Mouse (Mus musculus) embryonic facial prominence, embryonic 11.5 days (tissue): ENCODE results near the gene Rabep2. TPM values are rescaled to one million over a fixed set of nuclear protein-coding genes. Genes with fewer than 3 reads are reported as not detected.

Experiments
- ATAC-seq: fragments of 200-750 bp; cut with Nextera tagmentation; replicated peaks from 2 replicates; pipeline ENCODE4 v1.8.0; 2017; ENCODE audit warnings: low read depth; ENCODE audit not compliant: insufficient number of reproducible peaks, low FRiP score, low TSS enrichment
- DNase-seq: peaks from one replicate; pipeline ENCODE4 v3.0.0-alpha.2; 2015; ENCODE audit warnings: low spot score
- H3K27ac ChIP-seq: fragments of 300-500 bp; sonication (generic); replicated peaks from 2 replicates; pipeline ENCODE4 v1.5.1; 2014; ENCODE audit warnings: mild to moderate bottlenecking, low read depth, low read length, control low read depth
- H3K27me3 ChIP-seq: fragments of 300-500 bp; sonication (generic); 2 replicates; pipeline ENCODE4 v1.6.1; 2014; ENCODE audit warnings: mild to moderate bottlenecking, low read length, moderate library complexity, mixed read lengths; ENCODE audit not compliant: control insufficient read depth, insufficient read depth
- H3K36me3 ChIP-seq: fragments of 300-500 bp; sonication (generic); replicated peaks from 2 replicates; pipeline ENCODE4 v1.6.1; 2014; ENCODE audit warnings: low read depth, mild to moderate bottlenecking, low read length, moderate library complexity, mixed read lengths; ENCODE audit not compliant: control insufficient read depth, insufficient read depth
- H3K4me1 ChIP-seq: fragments of 300-500 bp; sonication (generic); 2 replicates; pipeline ENCODE4 v1.6.1; 2014; ENCODE audit warnings: low read length, mixed read lengths; ENCODE audit not compliant: control insufficient read depth, insufficient read depth
- H3K4me2 ChIP-seq: fragments of 300-500 bp; sonication (generic); 2 replicates; pipeline ENCODE4 v1.6.1; 2014; ENCODE audit warnings: low read depth, mild to moderate bottlenecking, control low read depth, low read length, moderate library complexity
- H3K4me3 ChIP-seq: fragments of 300-500 bp; sonication (generic); 2 replicates; pipeline ENCODE4 v1.5.1; 2014; ENCODE audit warnings: low read depth, low read length, control low read depth
- H3K9ac ChIP-seq: fragments of 300-500 bp; sonication (generic); replicated peaks from 2 replicates; pipeline ENCODE4 v1.6.1; 2014; ENCODE audit warnings: mild to moderate bottlenecking, control low read depth, low read length
- H3K9me3 ChIP-seq: fragments of 300-500 bp; sonication (generic); replicated peaks from 2 replicates; pipeline ENCODE4 v1.6.1; 2016; ENCODE audit warnings: mild to moderate bottlenecking, low read length, inconsistent platforms, mixed read lengths; ENCODE audit not compliant: control insufficient read depth
- WGBS: fragments of 180-500 bp; shearing (Covaris S2); extraction: QIAGEN DNeasy Blood & Tissue Kit; methylation state at CpG from one replicate; pipeline ENCODE4 v1.1.7; 2014; 5-methylcytosine and 5-hydroxymethylcytosine counted together
- polyA plus RNA-seq: library from polyadenylated mRNA; unstranded; fragments of >200 nt; fragmentation: Nextera tagmentation; extraction: Ambion mirVana; gene quantifications from 2 replicates; pipeline ENCODE4 v1.2.1, GENCODE M21; 2014

Gene Rabep2
- polyA plus RNA-seq, 1 experiment from 2014 or later: 18.6 TPM

DNA sequence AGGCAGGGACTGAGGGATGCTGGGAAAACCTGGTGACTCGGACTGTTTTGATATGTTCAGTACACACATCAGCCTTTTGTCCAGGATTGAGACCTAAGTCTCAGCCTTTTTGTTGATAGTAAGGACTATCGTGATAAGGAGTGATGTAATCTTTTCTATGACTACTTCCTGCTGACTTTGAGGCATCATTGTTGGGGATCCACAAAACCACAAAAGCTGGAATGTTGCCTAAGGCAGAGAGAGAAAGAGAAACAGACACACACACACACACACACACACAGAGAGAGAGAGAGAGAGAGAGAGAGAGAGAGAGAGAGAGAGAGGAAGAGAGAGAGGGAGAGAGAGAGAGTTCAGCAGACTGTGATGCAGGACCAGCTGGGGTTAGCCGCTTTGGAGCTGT is 10.1 kb upstream of the Rabep2 start:
- Histone ChIP-seq H3K4me2 (no peak overlapping the region), H3K4me3 (no peak overlapping the region), H3K9ac (no peak overlapping the region), H3K27ac (no peak overlapping the region), H3K9me3 (no peaks in the 10 kb centered on the region), H3K4me1 (no peaks in the 10 kb centered on the region), H3K27me3 (no peaks in the 10 kb centered on the region), H3K36me3 (no peaks in the 10 kb centered on the region)
- no peak for DNase-seq
- no peak for ATAC-seq
- WGBS: 80% methylated on average over 3 of the region's 3 CpGs

DNA sequence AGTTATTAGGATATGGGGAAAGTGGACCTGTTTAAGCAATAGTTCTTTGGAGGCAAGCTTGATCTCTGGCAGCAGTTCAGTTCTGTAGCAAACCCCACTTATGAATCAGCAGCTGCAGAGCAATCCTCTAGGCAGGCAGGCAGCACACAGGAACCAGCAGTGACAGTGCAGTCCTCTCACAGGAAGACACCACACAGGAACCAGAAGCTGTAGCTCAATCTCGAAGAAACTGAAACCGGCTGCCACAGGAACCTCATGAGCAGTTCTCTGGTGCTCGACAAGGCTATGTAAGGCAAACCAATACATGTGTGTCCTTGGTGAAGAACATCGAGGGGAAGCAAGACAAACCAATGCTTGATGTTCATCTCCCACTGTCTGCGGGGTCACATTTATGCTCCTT is 6.8 kb upstream of the Rabep2 start:
- no peak for DNase-seq
- Histone ChIP-seq H3K4me2 (no peak overlapping the region), H3K36me3 (no peaks in the 10 kb centered on the region), H3K27ac (no peak overlapping the region), H3K4me1 (no peaks in the 10 kb centered on the region), H3K9ac (no peak overlapping the region), H3K27me3 (no peaks in the 10 kb centered on the region), H3K4me3 (no peak overlapping the region), H3K9me3 (no peaks in the 10 kb centered on the region)
- 88% methylated on average over 5 of the region's 5 CpGs for WGBS
- ATAC-seq: no peak

DNA sequence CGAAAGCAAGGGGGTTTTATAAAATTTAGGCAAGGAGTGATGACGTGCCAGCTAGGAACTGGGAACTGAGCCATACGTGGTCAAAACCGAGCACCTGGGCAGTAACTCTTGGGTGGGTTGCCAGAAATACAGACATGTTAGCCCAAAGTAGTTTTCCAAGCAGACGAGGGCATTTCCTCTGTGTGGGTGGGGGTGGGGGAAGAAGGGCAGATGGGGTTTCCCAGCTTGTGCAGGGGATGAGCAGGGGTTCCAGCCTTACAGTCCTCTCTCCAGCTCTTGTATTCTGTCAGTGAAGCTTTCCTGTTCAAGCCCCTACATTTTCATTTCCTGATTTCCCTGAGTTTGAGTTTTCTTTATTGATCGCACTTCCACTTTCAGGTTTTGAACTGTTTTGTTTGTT is 4.4 kb upstream of the Rabep2 start:
- no peak for DNase-seq
- Histone ChIP-seq H3K4me1 (no peaks in the 10 kb centered on the region; the same call in 1 of the 2 replicates), H3K27me3 (no peaks in the 10 kb centered on the region), H3K9ac (no peak overlapping the region), H3K9me3 (no peaks in the 10 kb centered on the region), H3K4me3 (no peak overlapping the region), H3K36me3 (no peaks in the 10 kb centered on the region), H3K4me2 (no peak overlapping the region), H3K27ac (no peak overlapping the region)
- WGBS: 88% methylated on average over 6 of the region's 6 CpGs
- no peak for ATAC-seq

DNA sequence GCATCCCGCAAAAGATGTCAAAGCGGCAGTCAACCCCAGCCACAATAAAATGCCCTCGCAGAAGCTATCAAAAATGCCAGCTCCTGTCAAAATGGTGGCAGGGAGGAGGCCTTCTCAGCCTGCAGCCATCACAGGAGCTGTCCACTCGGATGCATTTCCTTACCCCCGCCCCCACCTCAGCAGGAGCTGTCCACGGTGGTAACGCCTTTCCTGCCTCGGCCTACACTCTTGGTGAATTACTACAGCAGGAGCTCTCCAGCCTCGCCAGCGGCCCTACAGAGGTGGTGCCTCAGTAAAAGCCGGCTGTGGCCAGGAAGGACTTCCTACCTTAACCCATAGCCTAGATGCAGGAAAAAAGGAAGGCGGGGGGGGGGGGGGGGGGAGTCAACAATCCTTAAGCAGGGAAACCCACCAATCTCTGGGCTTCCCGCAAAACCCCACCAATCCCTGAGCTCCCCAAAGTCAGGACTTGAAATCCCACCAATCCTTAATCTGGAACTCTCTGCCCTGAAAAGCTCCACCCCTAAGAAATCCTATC is 1.2 kb upstream of the Rabep2 start:
- no peaks in the 10 kb centered on the region for H3K27me3 ChIP-seq
- no peak overlapping the region for H3K27ac ChIP-seq
- no peak overlapping the region for H3K4me3 ChIP-seq
- DNase-seq: peak; percentile 18
- H3K4me1 ChIP-seq: peaks cover 5% of the 10 kb centered on the region; the same call in 1 of the 2 replicates
- no peak overlapping the region for H3K4me2 ChIP-seq
- 48% methylated on average over 13 of the region's 13 CpGs for WGBS
- no peaks in the 10 kb centered on the region for H3K36me3 ChIP-seq
- no peak overlapping the region for H3K9ac ChIP-seq
- no peaks in the 10 kb centered on the region for H3K9me3 ChIP-seq
- no peak for ATAC-seq

DNA sequence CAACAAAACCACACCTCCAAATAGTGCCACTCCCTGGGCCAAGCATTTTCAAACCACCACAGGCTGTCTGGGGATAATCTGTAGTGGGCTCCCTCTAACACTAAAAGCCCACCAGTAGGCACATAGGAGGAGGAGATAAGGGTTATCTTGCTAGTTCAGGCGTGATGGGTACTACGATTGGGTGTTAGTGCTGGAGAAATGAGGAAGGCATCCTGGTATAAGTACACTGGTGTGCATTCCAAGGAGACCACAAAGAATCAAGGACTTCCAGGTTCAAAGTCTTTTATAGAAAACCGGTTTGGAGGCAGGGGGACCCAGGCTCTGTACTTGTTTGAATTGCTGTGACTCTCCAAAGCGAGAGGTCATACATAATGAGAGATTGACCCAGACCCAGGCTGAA is 405 bp upstream of the Rabep2 start:
- Histone ChIP-seq H3K4me2 (peak overlapping the region; percentile 65), H3K36me3 (no peaks in the 10 kb centered on the region), H3K9ac (peak overlapping the region; percentile 80), H3K27me3 (no peaks in the 10 kb centered on the region), H3K4me3 (peak overlapping the region; percentile 76), H3K4me1 (peaks cover 5% of the 10 kb centered on the region; the same call in 1 of the 2 replicates), H3K9me3 (no peaks in the 10 kb centered on the region), H3K27ac (peak overlapping the region; percentile 87)
- no peak for DNase-seq
- peak; percentile 19 for ATAC-seq
- WGBS: 20% methylated on average over 4 of the region's 4 CpGs

DNA sequence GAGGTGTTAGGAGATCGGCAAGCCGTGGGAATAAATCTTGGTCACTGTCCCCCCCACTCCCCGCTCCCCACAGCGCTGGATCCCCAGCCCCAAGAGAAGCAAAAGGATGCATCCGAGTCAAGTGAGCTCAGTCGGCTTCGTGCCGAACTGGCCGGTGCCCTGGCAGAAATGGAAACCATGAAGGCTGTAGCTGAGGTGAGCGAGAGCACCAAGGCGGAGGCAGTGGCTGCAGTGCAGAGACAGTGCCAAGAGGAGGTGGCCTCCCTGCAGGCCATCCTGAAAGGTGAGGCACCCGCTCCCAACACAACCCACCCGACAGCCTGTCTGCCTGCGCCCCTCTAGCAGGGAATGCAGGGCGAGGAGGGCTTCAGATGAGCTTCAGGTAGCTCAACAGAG is 942 bp downstream of the Rabep2 start:
- H3K4me1 ChIP-seq: peaks cover 5% of the 10 kb centered on the region; the same call in 1 of the 2 replicates
- ATAC-seq (peak; percentile 10; the same call in 1 of the 2 replicates), DNase-seq (no peak)
- H3K4me2 ChIP-seq: peak overlapping the region; percentile 65
- peak overlapping the region; percentile 76 for H3K4me3 ChIP-seq
- no peaks in the 10 kb centered on the region for H3K36me3 ChIP-seq
- WGBS: 32% methylated on average over 15 of the region's 15 CpGs
- no peaks in the 10 kb centered on the region for H3K27me3 ChIP-seq
- H3K27ac ChIP-seq: no peak overlapping the region
- no peaks in the 10 kb centered on the region for H3K9me3 ChIP-seq
- peak overlapping the region; percentile 80 for H3K9ac ChIP-seq

DNA sequence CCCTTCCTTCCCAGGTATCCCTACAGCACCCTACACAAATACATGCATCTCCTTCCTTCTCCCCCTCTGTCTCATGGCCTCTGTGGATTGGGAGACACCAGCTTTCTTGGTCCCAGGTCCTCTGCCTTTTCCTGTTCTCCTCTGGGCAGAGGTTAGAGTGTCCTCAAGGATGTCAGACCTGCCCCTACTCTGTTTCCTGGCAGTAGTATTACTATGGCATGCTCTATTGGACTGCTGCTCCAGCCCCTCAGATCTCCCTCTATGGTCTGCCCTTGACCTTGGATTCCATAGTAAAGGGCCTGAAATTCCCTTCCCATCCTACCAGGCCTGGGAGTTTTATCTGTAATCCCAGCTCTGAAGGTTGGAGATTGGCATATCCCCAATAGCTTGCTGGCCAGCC is 1.6 kb downstream of the Rabep2 start:
- H3K4me2 ChIP-seq: no peak overlapping the region
- H3K36me3 ChIP-seq: no peaks in the 10 kb centered on the region
- H3K4me3 ChIP-seq: no peak overlapping the region
- DNase-seq: no peak
- H3K9me3 ChIP-seq: no peaks in the 10 kb centered on the region
- no peak overlapping the region for H3K27ac ChIP-seq
- H3K4me1 ChIP-seq: peaks cover 5% of the 10 kb centered on the region; the same call in 1 of the 2 replicates
- H3K27me3 ChIP-seq: no peaks in the 10 kb centered on the region
- no peak overlapping the region; the same call in 1 of the 2 replicates for H3K9ac ChIP-seq
- no peak for ATAC-seq

DNA sequence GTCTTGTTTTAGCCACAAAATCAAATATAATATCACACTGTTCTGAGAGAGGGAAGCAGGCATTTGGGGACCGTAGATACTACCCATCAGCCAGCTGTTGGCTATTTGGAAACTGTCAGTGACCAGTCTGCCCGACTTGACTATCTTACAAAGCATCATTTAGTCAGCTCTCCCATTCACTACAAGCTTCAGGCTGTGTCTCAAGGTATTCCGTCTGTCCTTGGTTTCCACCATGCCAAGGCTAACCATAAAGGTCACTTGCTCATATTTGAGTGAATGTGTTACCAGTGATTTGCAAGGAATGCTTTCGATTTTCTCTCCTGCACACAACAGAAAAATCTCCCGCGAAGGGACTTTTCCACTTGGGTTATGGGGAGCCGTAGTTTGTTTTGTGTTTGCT is 6.2 kb downstream of the Rabep2 start:
- Histone ChIP-seq H3K4me1 (peaks cover 1% of the 10 kb centered on the region; the same call in 1 of the 2 replicates), H3K27ac (no peak overlapping the region), H3K27me3 (no peaks in the 10 kb centered on the region), H3K36me3 (no peaks in the 10 kb centered on the region), H3K9ac (no peak overlapping the region), H3K4me3 (no peak overlapping the region), H3K4me2 (no peak overlapping the region), H3K9me3 (no peaks in the 10 kb centered on the region)
- DNase-seq (no peak), ATAC-seq (no peak)
- 86% methylated on average over 7 of the region's 7 CpGs for WGBS
